ENCODE assay signal across 10 mouse cellular contexts in genomic region chr17:25913186-25913876, GRCm38 (mm10). TPM values are rescaled to one million over a fixed set of nuclear protein-coding genes. Genes with fewer than 3 reads are reported as not detected.
DNase-seq lines count a peak whose midpoint lies in the region; ATAC-seq and TF ChIP-seq lines count a peak whose summit lies in the region.
"Had no signal": no experiment of that assay in that cellular context is flagged by ENCODE, and none has a peak within 500 bp of the region (broad histone marks: within the 10 kb centered on the region; RNA-seq: fewer than 3 reads in every experiment).

No protein-coding gene starts in this region.

- no peaks in the 10 kb centered on the region for H3K9me3 ChIP-seq in heart, embryonic 16.5 days (replicated peaks; ENCODE audit: control insufficient read depth, low read length)

- intact Hi-C loops in gastrocnemius, adult 2 months (cut with DNase I) = no loop called here

- peak overlapping the region; percentile 44; the same call in 1 of the 2 replicates for H3K9ac ChIP-seq in heart, embryonic 16.5 days (ENCODE audit: low read length)

- no peak for DNase-seq in gastrocnemius, adult 2 months
- no peak for DNase-seq in gastrocnemius, postnatal 25 days
- peak; percentile 42 for DNase-seq in adrenal gland, postnatal 14 days
- DNase-seq in lung, adult 2 months = peak; percentile 38
- no peak for DNase-seq in adipocyte (ENCODE audit: low spot score)
- DNase-seq in MN1 (ENCODE audit: low spot score) = no peak

- H3K36me3 ChIP-seq in heart, embryonic 16.5 days (ENCODE audit: control insufficient read depth, insufficient read depth) = no peaks in the 10 kb centered on the region

- H3K4me1 ChIP-seq in heart, embryonic 16.5 days (ENCODE audit: control insufficient read depth, insufficient read depth, low read length) = peaks cover 24% of the 10 kb centered on the region
- H3K4me1 ChIP-seq in lung, adult 2 months (ENCODE audit: control insufficient read depth, insufficient read depth, low read length) = peaks cover 32% of the 10 kb centered on the region

- ATAC-seq in heart, embryonic 16.5 days (replicated peaks; ENCODE audit: extremely low read depth, insufficient read depth, low FRiP score) = no peak
- no peak for ATAC-seq in monocyte, adult 5-6 weeks (replicated peaks; ENCODE audit: insufficient number of reproducible peaks, low FRiP score, low TSS enrichment, poor library complexity, severe bottlenecking)

- peak overlapping the region; percentile 47 for H3K4me3 ChIP-seq in gastrocnemius, adult 2 months
- H3K4me3 ChIP-seq in heart, embryonic 16.5 days (ENCODE audit: low read length) = no peak overlapping the region
- H3K4me3 ChIP-seq in lung, adult 2 months (replicated peaks; ENCODE audit: extremely low read depth, low read depth, low read length) = no peak overlapping the region

- WGBS in heart, embryonic 16.5 days = 59% methylated on average over 14 of the region's 14 CpGs
- WGBS in lung, adult 2 months = 47% methylated on average over 14 of the region's 14 CpGs

- no peak for TF ChIP-seq POLR2A in lung, adult 2 months (IDR thresholded peaks at IDR 0.05; ENCODE audit: borderline replicate concordance, extremely low read depth, low read depth, low read length)

- H3K4me2 ChIP-seq in heart, embryonic 16.5 days (ENCODE audit: low read depth, low read length) = peak overlapping the region; percentile 23

- TF ChIP-seq CTCF in gastrocnemius, adult 2 months (IDR thresholded peaks at IDR 0.05) = no peak
- no peak for TF ChIP-seq CTCF in lung, adult 2 months (IDR thresholded peaks at IDR 0.05; ENCODE audit: insufficient read depth, low read length)

- peak overlapping the region; percentile 80 for H3K27ac ChIP-seq in gastrocnemius, adult 2 months
- peak overlapping the region; percentile 64 for H3K27ac ChIP-seq in heart, embryonic 16.5 days (ENCODE audit: low read length)

- no peaks in the 10 kb centered on the region for H3K27me3 ChIP-seq in heart, embryonic 16.5 days (ENCODE audit: control insufficient read depth, insufficient read depth, low read length)

RNA-seq across cellular contexts. Expression of gene Rab40c, which starts 6.2 kb away (rescaled TPM):
- total RNA-seq in gastrocnemius, adult 2 months (2021) = 1 to 10 TPM; 8.1 to 9.5 TPM
- total RNA-seq in gastrocnemius, postnatal 25 days (2021) = 10 to 100 TPM in 1 of 2 experiments, 1 to 10 TPM in 1; 8.7 to 11.0 TPM
- 19.8 and 20.9 TPM in 2 replicates for total RNA-seq in adrenal gland, postnatal 14 days (2021)
- polyA plus RNA-seq in heart, embryonic 16.5 days (2015; fragmentation: Nextera tagmentation; extraction: Ambion mirVana) = 14.5 and 18.7 TPM in 2 replicates
- 40.2 and 62.6 TPM in 2 replicates for polyA plus RNA-seq in lung, adult 2 months (2012; rRNA removed)
- total RNA-seq in monocyte, adult 5-6 weeks (2017) = 3.5 to 7.1 TPM (median 3.8 TPM) in 3 replicates

RNA-seq across cellular contexts. Expression of gene Pigq, which starts 31.4 kb away (rescaled TPM):
- total RNA-seq in gastrocnemius, adult 2 months (2021) = 10 to 100 TPM; 21.0 to 28.6 TPM
- 10 to 100 TPM; 30.0 to 31.9 TPM for total RNA-seq in gastrocnemius, postnatal 25 days (2021)
- total RNA-seq in adrenal gland, postnatal 14 days (2021) = 112 and 122 TPM in 2 replicates
- 59.3 and 66.0 TPM in 2 replicates for polyA plus RNA-seq in heart, embryonic 16.5 days (2015; fragmentation: Nextera tagmentation; extraction: Ambion mirVana)
- 107 and 131 TPM in 2 replicates for polyA plus RNA-seq in lung, adult 2 months (2012; rRNA removed)
- total RNA-seq in monocyte, adult 5-6 weeks (2017) = 13.5 to 34.1 TPM (median 18.4 TPM) in 3 replicates

RNA-seq across cellular contexts. Expression of gene Nhlrc4, which starts 31.4 kb away (rescaled TPM):
- total RNA-seq in gastrocnemius, adult 2 months (2021) = not detected
- total RNA-seq in gastrocnemius, postnatal 25 days (2021) = not detected
- 0.15 TPM in 1 of 2 replicates, not detected in the other for total RNA-seq in adrenal gland, postnatal 14 days (2021)
- 0.06 and 0.11 TPM in 2 replicates for polyA plus RNA-seq in heart, embryonic 16.5 days (2015; fragmentation: Nextera tagmentation; extraction: Ambion mirVana)
- polyA plus RNA-seq in lung, adult 2 months (2012; rRNA removed) = 24.4 and 37.5 TPM in 2 replicates
- not detected in 3 replicates for total RNA-seq in monocyte, adult 5-6 weeks (2017)
- total RNA-seq: common myeloid progenitor, adult 5-6 weeks; left cerebral cortex, postnatal 10 days had no signal

RNA-seq across cellular contexts. Expression of gene Wfikkn1, which starts 32.7 kb away (rescaled TPM):
- under 1 TPM; 0.26 to 0.75 TPM for total RNA-seq in gastrocnemius, adult 2 months (2021)
- total RNA-seq in gastrocnemius, postnatal 25 days (2021) = under 1 TPM; 0.35 to 0.36 TPM
- total RNA-seq in adrenal gland, postnatal 14 days (2021) = 1.2 and 1.5 TPM in 2 replicates
- polyA plus RNA-seq in heart, embryonic 16.5 days (2015; fragmentation: Nextera tagmentation; extraction: Ambion mirVana) = 0.30 and 0.41 TPM in 2 replicates
- 1.0 and 1.4 TPM in 2 replicates for polyA plus RNA-seq in lung, adult 2 months (2012; rRNA removed)
- total RNA-seq in monocyte, adult 5-6 weeks (2017) = 1.0 to 2.1 TPM (median 1.4 TPM) in 3 replicates

RNA-seq across cellular contexts. Expression of gene Mettl26, which starts 38.5 kb away (rescaled TPM):
- total RNA-seq in gastrocnemius, adult 2 months (2021) = 10 to 100 TPM; 27.7 to 33.7 TPM
- 10 to 100 TPM; 31.9 to 37.0 TPM for total RNA-seq in gastrocnemius, postnatal 25 days (2021)
- 72.1 and 88.0 TPM in 2 replicates for total RNA-seq in adrenal gland, postnatal 14 days (2021)
- polyA plus RNA-seq in heart, embryonic 16.5 days (2015; fragmentation: Nextera tagmentation; extraction: Ambion mirVana) = 35.1 and 37.1 TPM in 2 replicates
- 78.1 and 103 TPM in 2 replicates for polyA plus RNA-seq in lung, adult 2 months (2012; rRNA removed)
- 1.3 to 10.0 TPM (median 7.0 TPM) in 3 replicates for total RNA-seq in monocyte, adult 5-6 weeks (2017)

Comparison
In these comparisons a context has a peak if more than half of its experiments do, and no peak if none do; other contexts are left out.
1. DNase-seq: peak in adrenal gland, postnatal 14 days (single experiment) and lung, adult 2 months (single experiment); none in gastrocnemius, adult 2 months (single experiment), gastrocnemius, postnatal 25 days (single experiment), adipocyte (single experiment) and MN1 (single experiment).